Mouse (Mus musculus) right cerebral cortex, adult 2 months (tissue): Measurements from ENCODE around the gene Phf7.

ENCODE experiments used
- DNase-seq, 2 experiments: peaks; one replicate each; pipeline ENCODE4 v3.0.0; 2021 to 2022; ENCODE audit warnings: low spot score in 2 of 2

The Phf7 gene

DNA sequence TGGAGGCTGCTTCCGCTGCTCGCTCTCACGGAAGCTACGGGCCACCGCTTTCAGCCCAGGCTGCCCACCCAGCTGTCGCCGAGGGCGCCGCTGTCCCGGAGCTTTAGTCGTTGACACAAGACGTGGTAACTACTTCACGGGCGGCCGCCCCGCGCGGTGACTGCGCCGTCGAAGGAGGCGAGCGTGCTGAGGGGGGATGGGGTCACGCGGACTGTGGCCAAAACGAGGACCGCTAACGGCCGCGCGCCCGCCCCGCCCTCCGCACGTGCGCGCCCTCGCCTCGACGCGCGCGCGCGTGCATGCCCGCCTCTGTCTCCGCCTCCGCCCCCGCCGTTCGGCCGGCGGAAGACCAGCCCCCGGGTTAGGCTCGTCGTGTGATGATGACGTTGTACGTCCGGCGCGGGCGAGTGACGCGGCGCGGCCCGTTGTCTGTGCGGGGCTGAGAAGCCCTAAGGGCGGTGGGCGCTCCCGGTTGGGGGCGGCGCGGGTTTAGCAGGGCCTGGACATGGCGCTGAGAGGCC is at the start of gene Phf7, which contains the start of gene Bap1:
TSS of gene Phf7 (minus strand) at position 234 of the 521 bp plus-strand sequence.
TSS of gene Bap1 (plus strand) at position 367 of the 521 bp plus-strand sequence.
- peak; percentile 97 to 98 for DNase-seq

DNA sequence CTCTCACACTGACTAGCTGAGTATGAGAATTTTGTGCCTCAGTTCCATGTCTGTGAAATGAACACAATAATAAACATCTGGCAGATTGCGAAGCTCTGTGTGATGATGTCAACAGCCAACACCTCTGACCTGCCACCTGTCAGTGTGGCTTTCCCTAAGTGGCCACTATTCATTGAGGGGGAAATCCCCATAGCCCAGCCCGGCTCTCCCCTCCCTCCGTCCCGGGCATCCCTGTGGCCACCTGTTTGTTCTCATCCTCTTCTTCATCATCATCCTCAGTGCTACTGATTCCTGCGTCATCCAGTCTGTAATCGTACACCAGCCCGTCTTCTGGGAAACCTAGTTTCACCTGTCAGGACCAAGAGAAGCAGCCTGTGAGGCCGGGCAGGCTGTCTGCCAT is 34.6 kb upstream of the Phf7 start:
- no peak for DNase-seq

GRCm38 (mm10) chr14:31272164-31272563 is 21.0 kb upstream of the Phf7 start:
- peak; percentile 85 to 86 for DNase-seq

- DNase-seq = no peak
Observed at GRCm38 (mm10) chr14:31271121-31271520, 20.0 kb upstream of the Phf7 start.

GRCm38 (mm10) chr14:31269456-31270100 is 18.5 kb upstream of the Phf7 start:
- DNase-seq = peak; percentile 40 to 53

DNA sequence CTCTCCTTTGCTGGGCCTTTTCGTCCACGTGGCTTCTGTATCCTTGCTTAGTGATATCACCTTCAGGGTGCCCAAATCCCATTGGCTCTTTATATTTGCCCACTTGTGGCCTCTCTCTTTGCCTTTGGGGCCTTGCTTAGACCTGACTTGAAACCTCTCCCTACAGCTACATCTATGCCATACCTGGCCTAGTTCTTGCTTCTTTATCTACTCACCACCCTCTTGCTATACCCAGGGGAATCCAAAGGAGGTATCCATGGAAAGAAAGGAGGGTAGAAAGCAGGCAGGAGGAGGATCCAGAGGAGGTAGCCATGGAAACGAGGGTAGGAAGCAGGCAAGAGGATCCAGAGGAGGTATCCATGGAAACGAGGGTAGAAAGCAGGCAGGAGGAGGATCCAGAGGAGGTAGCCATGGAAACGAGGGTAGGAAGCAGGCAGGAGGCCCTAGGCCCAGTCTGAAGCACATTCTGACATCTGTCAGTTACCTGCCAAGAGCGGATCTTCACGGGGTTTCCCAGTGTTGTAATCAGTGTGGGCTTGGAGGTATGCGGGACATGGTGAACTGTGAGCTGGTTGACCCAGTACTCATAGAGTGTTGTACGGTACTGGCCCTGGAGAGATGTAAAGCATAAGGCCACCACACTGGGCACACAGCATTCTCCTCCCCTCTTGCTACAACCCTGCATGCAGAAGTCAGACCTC is 17.3 kb upstream of the Phf7 start:
- peak; percentile 66 to 78 for DNase-seq

DNA sequence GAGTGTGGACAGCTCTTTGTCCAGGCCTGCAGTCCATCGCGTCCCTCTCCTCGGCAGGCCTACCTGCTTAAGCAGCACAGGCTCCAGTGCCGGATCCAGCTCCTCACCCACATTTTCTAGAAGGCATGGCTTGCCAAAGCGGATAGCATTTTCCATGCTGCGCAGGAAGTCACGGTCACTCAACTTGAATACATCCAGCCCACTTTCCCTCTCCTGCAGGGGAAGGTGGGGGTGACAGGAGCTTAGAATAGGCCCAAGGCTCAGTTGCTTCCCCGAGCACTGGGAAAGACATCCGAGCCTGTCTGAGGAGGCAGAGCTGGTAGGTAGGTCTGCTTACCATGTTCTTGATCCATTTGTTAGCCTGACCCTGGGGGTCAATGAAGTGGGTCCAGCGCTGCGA is 16.5 kb upstream of the Phf7 start:
- DNase-seq = peak; percentile 40 to 47

GRCm38 (mm10) chr14:31260932-31261331 is 9.8 kb upstream of the Phf7 start:
- no peak for DNase-seq

GRCm38 (mm10) chr14:31260374-31260773 is 9.3 kb upstream of the Phf7 start:
- DNase-seq = no peak

GRCm38 (mm10) chr14:31258476-31259050 is 7.4 kb upstream of the Phf7 start:
- no peak for DNase-seq

DNA sequence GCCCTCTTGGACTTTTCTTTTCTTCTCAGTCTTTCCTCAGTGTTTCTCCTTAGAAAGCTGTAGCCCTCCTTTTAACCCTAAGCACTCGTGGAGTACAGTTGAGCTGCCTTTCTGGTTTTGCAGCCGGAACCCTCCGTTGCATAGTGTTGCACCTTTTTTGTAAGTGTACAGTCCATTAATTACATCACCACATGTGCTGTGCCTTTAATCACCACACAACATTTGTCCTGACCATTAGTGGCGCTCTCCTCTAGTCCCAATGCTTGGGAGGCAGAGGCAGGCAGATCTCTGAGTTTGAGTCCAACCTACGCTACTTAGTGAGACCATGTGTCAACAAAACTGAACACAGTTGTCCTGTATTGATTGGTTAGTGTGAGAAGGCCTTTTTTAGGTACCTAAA is 974 bp upstream of the Phf7 start:
- DNase-seq = no peak

- DNase-seq = no peak
Observed at GRCm38 (mm10) chr14:31251626-31252025, 509 bp upstream of the Phf7 start.

- peak in 1 of 2 experiments; percentile 31 for DNase-seq
Observed at GRCm38 (mm10) chr14:31250222-31251083, 664 bp downstream of the Phf7 start.

GRCm38 (mm10) chr14:31248396-31248795 is 2.7 kb downstream of the Phf7 start:
- no peak for DNase-seq

DNA sequence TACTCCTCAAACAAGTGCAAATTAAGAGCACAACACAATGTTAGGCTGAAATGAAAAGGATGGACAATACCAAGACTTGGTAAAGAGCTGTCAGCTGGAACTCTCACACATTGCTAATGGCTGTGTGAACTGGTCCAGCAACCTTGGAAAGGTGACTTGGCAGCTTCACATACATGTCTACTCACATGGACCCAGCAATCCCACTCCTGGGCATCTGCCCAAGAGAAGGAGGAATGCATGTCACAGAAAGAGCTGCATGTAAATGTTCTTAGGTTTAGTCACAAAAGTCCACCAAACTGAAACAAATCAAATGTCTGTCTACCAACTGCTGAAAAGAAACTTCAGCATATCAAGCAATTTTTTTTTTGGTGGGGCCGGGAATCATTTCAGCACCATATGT is 5.2 kb downstream of the Phf7 start:
- no peak for DNase-seq

DNA sequence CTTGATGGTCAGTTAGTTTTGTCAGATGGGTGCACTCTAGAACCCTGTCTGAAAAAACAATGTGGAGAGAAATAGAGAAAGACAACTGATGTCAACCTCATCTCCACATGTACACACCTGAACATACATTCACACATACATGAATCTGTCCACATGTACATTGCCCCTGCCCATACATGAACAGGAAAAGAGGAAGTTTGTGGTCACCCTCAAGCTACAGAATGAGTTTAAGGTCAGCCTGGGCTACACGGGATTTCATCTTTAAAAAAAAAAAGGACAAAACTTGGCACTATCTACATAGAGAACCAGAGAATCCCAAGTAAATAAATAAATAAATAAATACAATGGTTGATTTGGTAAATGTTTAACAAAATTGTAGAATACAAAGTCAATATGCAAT is 6.3 kb downstream of the Phf7 start:
- no peak for DNase-seq

DNA sequence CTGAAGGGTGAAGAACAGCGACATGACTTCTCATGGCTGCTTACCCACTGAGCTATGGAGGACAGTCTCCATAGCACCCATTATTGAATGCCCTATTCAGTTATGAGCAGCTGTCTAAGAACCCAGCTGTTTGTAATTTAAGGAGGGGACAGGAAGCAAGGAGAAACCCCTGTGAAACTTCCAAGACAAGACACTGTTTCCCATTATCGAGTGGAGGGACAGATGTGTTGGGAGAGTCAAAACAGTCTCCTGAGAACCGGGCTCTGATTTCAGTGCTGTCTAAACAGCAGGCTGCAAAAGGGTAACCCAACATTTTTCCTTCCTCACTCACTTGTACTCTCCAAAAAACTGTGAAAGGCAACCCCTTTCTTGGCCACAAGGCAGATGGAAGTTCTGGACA is 10.6 kb downstream of the Phf7 start:
- DNase-seq = no peak

DNA sequence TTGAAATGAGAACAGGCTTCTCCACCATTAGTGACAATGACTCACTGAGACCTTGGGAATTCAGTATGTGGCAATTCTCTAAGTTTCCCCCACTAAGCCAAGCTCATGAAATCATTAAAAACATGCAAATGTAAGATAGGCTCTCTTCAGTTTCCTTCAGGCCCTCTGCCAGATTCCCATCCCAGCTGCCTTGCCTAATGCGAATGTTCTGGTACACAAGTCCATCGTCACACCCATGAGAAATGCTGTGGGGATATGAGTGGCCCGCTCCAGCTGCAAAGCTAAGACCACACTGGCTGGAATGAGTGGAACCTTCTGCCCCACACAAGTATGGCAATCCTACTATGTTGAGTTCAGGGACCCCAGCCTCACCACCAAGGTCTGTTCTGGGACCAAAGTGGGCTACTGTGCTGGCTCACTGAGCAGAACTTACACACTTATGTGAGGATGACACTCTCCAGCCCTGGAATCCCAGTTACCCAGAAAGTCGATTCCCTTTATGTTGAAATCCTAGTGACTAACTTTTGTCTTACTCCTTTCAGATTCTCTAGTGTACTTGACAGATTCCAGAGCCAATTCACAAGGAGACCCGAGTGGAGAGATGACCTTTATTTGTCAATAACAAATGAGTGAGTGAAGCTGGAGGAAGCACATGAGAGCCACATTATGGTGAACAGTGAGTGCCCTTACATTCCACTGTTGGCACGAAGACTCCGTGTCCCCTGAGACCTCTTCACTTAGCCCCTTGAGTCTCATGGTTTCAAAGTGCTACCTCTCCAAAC is 13.8 kb downstream of the Phf7 start:
- DNase-seq = no peak

DNA sequence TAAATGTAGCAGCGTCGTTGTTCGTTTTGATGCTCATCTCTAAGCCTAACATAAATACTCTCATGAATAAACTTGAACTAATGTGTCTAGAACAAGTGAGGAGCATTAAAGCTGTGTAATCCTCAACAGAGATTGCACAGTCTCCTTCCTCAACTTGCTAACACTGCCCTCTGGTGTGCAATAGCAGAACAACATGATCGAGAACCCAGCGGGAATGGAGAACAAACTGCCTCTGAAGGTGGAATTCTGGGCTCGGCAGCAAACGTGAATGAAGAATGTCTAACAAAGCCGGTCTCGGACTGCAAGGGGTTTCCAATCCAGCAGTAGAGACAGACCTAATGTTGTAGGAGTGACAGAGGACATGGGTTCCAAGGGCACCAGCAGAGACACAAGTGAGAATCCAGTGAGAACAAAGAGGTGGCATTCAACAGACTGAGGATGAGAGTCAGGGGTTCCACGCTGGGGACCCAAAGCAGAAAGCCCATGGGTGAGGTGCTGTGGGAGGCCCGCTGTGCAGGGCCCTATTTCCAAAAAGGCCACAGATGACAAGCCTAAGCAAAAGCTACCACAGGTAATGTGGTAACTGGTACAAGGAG is 17.0 kb downstream of the Phf7 start:
- DNase-seq = peak; percentile 88 to 93
